Mouse (Mus musculus) liver, embryonic 14 days (tissue): ENCODE measurements around the gene Depdc1a. TPM values are rescaled to one million over a fixed set of nuclear protein-coding genes. Genes with fewer than 3 reads are reported as not detected.

ENCODE experiments used
- polyA plus RNA-seq: library from polyadenylated mRNA; depleted of rRNA; stranded (reverse); fragments of >200 nt; gene quantifications from 2 replicates; pipeline ENCODE4 v1.2.3, GENCODE M21; 2012; rRNA removed

The Depdc1a gene
- polyA plus RNA-seq: 16.3 and 19.1 TPM in 2 replicates

DNA sequence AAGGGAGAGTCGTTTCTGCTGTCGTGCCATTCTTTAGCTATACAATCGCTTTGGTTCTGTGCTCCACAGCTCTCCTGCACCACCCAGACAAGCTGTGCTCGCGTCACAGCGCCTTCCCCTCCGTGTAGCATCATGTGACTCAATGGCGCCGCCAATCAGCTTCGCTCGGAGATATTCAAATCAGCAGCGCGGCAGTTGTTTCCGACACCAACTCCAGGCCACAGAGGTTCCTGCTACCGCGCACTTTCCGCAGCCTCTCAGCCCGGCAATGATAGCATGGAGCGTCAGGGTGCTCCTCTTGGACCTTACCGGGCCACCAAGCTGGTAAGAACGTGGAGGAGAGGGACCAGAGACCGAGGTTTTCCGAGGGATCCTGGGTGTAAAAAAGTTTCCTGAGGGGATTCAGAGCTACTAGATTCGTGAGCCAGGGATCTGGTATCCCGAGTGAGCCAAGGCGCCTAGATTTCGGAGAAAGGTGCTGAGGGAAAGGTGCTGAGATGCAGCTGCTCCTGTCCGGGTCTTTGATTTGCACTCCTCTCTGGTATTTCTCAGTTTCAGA lies at the start of gene Depdc1a:
Gene Depdc1a, plus strand, starts transcription at position 191 of the 559 bp plus-strand sequence.

Other genes starting within 250 kb of the Depdc1a start
- not detected in 2 replicates for gene Rpe65, start 103.7 kb downstream of the Depdc1a start, polyA plus RNA-seq